Mouse (Mus musculus): ENCODE data around the gene Stox2.

Gene Stox2

DNA sequence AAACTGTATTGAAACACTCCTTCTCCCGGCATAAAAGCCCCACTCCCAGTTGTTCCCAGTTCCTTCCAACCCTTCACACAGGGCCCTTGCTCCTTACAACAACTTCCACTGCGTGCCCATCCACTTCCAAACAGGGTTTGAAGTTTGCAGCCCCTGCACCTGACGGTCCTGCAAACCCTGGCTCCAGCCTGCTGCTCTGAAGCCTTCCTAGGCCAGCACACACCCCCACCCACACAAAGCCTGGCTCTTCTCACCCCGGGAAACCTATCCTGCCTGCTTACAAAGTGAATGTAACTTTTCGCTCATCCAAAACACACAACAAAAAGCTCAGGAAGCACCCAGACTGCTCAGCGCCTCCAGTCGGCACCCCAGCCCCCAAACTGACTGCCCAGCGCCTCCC is 37.1 kb downstream of the Stox2 start:
- DNase-seq (ENCODE audit: low spot score) = no peak

DNA sequence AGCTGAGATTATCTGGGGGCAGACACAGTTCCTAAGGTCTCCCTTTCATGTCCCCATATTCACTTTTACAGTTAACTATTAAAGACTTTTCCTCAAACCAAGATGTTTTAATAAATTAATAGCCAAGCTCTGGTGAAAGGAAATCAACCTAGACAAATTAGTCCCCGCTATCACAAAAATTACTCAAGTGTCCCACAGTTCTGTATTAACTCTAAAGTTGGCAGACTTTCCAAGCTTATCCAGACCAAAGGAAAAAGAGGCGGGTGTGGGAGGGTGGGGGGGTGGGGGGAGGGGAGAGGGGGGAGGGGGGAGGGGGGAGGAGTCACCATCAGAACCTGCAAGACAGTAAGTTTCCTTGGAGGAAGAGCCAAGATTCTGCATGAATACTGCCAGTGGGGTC is 41.3 kb downstream of the Stox2 start:
- DNase-seq (ENCODE audit: low spot score) = no peak

DNA sequence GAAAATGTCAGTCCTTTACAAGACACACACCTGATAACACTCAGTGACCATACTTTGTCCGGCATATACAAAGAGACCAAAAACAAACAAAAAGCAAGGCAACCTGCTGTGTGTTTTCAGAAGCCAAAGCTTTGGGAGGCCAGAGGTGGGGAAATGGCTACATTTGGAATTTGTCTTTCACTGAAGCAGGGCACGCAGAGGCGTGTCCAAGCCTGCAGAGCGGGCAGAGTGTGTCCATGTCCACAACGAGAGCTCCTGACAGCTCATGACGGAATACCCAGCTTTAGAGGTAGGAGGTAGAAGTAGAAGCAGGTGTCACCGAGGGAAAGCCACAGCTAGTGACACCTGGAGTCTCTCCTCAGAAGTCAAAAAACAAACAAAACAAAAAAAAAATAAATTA is 53.2 kb downstream of the Stox2 start:
- DNase-seq (ENCODE audit: low spot score) = no peak

DNA sequence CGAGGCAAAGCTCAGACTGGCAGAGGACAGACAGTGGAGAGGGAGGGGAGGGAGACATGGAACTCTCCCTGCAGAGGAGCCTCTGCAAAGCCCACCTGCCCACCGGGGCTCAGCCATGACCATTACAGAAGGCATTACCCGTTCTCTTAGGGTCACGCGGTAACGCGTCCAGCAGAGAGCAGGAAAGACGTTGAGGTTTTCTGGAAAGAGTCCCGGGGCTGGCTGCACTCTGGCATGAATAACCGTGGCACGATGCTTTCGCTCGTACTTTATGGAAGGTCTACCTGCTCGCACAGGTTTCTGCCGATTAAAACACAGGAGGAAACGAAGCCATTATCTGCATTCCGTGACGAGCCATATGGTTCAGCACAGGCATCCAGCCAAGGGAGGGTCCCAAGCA is 53.9 kb downstream of the Stox2 start:
- no peak for DNase-seq (ENCODE audit: low spot score)

DNA sequence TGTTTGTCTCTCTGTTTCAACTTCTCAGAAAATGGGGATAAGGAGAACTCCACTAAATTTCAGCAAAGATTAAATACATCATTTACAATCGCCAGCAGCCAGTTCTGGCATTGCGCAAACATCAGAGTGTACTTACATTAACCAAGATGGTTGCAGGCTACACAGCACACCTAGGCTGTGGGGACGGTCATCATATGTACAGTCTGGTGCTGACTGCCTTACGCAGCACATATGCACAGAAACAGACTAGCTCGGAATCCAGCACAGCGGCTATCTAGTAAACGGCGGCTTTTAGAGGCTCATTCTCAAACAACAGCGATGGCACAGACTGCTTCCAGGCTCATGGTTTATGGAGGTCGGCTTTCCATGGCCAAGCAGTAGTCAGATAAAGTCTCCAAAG is 54.3 kb downstream of the Stox2 start:
- no peak for DNase-seq (ENCODE audit: low spot score)

DNA sequence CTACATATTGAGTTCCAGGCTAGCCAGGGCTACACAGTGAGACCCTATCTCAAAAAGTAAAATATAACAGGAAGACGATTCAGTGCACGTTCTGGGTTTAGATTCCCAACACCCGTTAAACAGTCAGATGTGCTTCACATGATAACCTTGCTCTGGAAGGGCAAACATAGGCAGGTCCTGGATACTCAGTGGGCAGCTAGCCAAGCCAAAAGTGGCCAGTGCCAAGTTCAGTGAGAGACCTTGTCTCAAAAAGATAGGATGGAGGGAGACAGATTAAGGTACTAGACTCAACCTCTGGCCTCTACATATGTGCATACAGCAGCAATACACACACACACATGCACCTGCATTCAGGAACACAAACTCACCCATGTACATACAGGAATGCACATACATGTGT is 56.7 kb downstream of the Stox2 start:
- DNase-seq (ENCODE audit: low spot score) = no peak

DNA sequence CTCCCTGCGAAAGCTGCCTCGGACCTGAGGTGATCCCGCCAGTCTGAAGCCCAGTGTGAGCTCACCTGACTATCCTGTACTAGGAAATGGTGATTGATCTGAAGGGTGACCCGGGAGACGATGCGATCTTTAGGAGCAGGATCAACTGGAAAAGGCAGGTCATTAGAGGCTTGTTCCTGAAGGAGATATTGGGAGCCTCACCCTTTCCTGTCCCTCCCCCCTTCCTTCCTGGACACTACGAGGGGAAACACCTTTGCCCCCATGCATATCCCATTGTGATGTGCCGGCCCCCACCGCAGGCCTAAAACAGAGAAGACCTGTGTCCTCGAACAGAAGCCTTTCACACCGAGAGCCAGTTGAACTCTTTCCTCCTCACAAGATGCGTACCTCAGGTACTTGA is 58.0 kb downstream of the Stox2 start:
- no peak for DNase-seq (ENCODE audit: low spot score)

DNA sequence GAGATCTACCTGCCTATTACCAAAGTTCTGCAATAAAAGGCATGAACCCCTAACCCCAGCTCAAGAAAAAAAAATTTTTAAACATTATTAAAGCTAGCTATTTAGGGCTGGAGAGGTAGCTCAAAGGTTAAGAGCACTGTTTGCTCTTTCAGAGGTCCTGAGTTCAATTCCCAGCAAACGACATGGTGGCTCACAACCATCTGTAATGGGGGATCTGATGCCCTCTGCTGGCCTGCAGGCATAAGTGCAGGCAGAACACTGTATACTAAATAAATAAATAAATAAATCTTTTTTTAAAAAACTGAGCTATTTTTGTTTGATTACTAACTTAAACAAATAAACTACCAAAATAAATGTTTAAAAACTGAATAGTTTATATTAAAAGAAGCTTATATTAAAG is 60.4 kb downstream of the Stox2 start:
- DNase-seq (ENCODE audit: low spot score) = no peak

DNA sequence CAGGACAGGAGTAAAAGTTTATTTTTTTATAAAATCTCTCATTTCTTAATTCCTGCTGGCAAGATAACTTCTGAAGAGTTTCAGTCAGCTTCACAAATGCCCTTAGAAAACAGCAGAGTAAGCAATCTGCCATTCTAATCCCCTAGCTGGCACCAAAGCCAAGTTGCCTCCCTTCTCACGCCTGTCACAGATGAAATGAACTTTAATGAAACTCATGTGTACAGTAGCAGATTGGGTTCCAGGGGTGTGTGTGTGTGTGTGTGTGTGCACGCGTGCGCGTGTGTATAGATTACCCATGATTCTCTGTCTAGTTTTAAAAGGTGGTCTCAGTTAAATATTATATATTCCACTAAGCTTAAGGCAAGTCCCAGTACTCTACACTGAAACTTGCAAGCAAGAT is 62.0 kb downstream of the Stox2 start:
- DNase-seq (ENCODE audit: low spot score) = no peak

DNA sequence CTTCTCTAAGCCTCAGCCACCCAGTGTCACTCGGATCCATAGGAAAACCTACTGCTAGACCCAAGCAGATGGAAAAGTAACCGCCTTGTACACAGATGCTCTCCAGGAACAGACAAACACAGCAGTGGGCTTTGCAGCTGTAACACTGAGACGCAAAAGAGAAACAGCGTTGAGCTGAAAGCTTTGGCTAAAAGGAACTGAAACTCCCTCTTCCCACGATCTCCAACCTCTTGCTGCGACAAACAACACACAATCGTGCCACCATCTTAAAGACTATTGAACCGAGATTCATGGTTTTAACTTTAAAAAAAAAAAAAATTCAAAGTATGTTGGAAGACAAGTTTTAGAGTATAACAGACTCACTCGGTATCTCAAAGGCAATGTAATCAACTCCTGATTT is 62.5 kb downstream of the Stox2 start:
- no peak for DNase-seq (ENCODE audit: low spot score)

DNA sequence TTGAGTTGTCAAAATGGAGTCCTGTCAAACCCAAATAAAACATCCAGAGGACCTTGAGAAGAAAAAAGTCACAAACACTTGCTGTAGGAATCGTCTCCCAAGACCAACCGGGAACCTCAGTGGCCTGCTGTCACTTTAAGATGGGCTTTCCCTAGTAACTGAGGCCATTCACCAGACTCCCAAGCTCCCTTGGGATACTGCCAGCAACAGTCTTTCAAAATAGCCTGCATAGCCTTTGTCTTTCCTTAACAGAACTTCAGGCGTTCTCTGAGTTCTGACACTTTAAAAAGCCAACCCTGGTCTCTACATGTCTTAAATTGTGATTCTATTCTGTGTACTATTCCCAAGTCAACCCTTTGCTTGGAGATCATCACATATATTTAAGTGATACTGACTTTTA is 64.9 kb downstream of the Stox2 start:
- peak; percentile 32 for DNase-seq (ENCODE audit: low spot score)

DNA sequence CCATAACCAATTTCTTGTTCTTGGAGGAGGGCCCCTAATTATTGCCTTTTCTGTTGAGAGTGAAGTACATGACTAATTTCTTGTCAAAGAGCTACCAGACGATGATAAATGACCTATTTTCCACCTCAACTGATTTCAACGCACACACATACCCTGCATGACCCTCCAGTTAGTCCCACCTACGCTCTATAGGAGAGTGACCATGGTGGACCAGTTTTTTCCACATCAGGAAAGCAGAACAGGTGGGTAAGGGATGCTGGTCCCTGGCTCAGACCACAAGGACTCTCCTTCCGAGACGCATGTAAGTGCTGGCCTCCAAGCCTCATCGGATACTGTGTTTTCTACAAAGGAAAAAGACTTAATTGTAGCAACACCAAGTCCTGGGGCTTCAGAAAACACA is 65.4 kb downstream of the Stox2 start:
- DNase-seq (ENCODE audit: low spot score) = no peak

DNA sequence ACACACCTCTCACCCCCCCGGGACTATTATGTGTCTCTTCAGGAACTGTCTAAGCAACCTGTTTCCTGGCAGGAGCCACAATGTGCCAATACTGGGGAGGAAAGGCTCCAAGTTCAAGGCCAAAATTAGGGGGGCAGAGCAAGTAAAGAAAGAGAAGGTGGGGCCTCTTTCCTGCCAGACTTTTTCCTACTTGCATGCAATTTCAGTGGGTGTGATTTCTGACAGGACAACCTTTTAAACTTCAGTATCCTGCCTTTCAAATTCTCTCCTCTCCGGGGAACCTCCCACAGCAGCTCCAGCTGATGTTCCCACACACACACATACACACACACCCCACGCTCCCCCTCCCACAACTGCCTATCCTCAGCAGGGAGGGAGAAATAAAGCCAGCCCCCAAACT is 66.1 kb downstream of the Stox2 start:
- no peak for DNase-seq (ENCODE audit: low spot score)

DNA sequence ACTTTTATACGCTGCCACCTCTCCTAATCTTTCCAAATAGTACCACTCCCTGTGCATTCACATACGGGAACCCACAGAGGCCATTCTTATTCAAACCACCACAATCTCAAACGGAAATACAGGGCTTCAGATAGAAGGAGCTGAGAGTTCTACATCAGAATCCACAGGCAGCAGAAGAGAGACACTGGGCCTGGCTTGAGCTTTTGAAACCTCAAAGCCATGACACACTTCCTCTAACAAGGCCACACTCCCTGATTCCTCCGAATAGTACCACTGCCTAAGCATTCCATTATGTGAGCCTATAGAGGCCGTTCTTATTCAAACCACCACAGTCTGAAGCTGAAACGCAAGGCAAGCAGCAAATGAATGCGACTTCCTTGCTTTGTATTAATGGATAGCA is 69.5 kb downstream of the Stox2 start:
- DNase-seq (ENCODE audit: low spot score) = no peak

DNA sequence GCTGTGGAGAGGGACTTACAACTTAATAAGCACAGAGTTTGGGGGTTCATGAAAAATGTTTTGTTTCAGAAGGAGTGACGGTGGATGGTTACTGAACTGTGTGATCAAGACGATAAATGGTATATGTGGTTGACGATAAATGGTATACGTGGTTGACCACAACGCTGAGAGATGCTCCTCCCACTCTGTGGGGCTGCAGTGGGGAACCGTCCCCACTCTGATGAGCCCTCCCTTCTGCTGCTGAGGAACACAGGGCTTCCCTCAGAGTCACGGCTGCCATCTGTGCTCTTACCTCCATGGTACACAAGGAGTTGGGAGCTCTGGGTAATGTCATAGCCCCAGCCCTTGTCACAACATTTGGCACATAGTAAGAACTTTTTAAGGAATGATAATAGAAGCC is 72.4 kb downstream of the Stox2 start:
- DNase-seq (ENCODE audit: low spot score) = no peak

DNA sequence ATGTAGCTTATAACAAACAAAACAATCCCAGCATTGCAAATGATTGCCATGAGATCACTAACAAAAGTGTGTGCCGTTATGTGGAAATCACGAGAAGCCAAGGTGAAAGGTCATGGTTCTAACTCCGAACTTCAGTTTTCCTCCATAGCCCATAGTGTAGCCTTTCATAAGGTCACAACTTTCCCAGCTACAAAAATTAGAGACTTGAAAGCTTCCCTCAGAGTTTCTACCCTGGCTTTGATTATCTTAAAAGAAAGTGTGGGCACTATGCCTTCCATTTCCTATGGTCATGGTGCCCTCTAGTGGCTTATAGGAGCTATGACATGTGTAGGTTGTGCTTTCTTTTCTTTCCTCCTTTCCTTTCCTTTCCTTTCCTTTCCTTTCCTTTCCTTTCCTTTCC is 74.6 kb downstream of the Stox2 start:
- no peak for DNase-seq (ENCODE audit: low spot score)

DNA sequence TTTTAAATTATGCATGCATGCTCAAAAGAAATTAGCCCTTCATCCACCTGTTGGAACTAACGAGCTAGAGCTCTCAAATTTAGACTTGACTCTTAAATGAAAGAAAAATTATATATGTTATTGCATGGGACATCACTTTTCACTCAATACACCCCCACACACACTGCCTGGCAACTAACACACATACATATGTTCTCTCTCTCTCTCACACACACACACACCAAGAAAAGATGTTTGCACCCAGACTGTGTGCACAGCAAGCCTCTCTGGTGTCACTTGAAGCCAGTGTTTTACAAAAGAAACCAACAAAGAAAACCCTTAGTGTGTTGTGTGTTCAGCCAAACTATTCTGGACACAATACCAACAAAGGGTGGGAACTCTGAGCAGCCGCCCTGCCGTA is 75.1 kb downstream of the Stox2 start:
- DNase-seq (ENCODE audit: low spot score) = no peak

DNA sequence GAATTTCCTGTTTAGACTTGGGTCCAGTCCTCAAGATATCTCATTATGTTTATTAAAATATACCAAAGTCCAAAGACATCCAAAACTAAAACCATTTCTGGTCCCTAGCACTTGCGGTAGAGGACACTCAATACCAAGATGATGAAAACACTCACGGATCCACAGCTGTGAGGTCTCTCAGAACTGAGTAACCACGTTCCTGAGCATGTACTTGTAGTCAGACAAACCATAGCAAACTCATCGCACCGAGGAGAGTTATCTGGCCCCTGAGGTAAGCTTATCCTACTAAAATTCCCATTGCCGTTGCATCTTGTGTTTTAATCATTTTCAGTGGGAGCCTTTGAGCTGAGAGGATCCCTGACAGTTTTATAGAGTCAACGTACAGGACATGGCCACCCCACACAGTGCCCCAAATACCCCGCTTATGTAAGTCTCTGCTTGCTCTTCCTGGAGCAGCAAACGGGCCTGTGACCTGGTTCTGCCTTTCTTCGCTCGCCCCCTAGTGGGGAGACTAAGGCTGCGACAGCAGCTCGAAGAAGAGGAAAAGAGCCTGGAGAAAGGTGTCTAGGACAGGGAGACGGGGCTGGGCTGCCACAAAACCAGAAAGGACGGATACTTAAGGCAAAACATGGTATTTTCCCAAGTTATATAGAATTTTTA is 75.6 kb downstream of the Stox2 start:
- peak; percentile 78 for DNase-seq (ENCODE audit: low spot score)

DNA sequence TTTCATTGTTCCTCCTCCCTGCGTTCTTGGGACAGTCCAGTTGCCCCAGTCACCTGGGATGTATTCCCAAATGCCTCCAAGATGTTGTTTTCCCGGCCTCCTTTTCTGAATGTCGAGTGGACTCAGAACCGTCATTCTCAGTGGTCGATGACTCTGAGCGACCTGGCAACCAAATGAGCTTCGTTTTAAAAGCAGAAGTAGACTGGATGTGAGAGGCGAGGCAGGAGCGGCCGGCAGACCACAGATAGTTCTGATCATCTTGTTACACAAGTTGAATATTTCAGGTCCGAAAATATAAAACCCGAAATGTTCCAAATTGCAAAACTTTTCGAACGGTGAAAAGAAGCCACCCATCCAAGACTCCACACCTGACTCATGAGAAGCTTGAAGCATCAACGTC is 76.2 kb downstream of the Stox2 start:
- no peak for DNase-seq (ENCODE audit: low spot score)

DNA sequence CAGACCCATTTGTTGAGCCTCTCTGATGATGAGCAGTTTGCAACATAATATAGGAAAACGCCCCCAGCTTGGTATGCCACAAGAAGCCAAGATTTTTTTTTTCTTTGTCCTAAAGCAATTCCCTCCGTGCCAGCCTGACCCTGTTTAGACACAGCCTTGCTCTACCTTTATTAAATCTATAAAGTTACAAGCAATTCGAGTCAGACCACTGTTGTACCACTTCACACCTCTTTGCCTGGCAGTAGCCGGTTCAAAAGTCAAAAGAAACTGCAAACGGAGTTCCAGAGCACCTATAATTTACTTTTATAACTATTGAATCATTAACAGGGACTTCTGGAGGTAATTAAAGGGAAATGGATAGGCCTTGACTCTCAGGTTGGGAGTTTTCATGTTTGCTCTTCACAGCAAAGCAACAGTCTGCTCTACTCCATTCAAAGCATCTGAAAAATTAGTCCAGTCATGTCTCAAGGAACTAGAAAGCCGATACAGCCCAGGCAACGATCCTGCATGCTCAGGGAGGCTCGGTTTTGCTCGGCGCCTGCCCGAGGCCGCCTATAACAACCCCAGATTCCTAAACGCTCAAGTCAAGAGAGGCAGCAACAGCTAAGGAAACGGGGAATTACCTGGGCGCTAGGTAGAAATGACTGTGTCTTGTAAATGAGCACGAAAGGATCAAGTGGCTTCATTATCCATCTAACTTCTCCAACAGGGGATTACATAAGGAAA is 77.0 kb downstream of the Stox2 start:
- DNase-seq (ENCODE audit: low spot score) = no peak

DNA sequence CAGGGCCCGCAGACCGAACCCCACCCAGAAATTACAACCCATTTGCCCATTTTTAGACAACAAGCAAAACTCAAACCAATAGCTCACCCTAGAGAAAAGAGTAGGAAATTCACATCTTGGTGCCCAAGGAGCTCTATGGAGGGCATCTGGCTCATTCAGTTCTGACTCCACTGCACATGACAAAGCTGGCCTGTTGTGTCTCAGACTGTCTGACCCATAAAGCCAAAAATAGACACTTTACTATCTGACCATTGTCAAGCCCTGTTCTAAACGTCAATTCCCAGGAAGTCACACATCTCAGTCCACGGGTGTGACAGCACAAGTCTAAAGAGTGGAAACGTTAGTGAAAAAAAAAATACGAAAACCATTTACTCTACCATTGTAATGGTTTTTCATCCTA is 79.1 kb downstream of the Stox2 start:
- no peak for DNase-seq (ENCODE audit: low spot score)

DNA sequence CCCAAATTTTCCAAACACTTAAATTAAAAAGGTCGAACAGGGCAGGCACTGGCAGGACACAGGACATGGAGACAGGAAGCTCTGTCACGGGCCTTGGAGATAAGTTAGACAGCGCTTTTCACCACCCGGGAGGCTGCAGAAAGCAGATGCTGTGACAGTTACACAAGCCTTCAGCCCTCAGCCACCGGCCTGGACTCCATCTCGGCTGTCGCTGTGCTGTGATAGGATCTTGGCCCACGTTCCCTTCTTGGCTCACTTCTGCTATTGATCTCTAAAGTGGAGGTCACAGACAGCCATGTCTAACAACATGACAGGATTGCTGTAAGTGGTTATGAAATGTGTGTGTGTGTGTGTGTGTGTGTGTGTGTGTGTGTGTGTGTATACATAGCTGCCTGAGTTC is 82.9 kb downstream of the Stox2 start:
- DNase-seq (ENCODE audit: low spot score) = no peak

DNA sequence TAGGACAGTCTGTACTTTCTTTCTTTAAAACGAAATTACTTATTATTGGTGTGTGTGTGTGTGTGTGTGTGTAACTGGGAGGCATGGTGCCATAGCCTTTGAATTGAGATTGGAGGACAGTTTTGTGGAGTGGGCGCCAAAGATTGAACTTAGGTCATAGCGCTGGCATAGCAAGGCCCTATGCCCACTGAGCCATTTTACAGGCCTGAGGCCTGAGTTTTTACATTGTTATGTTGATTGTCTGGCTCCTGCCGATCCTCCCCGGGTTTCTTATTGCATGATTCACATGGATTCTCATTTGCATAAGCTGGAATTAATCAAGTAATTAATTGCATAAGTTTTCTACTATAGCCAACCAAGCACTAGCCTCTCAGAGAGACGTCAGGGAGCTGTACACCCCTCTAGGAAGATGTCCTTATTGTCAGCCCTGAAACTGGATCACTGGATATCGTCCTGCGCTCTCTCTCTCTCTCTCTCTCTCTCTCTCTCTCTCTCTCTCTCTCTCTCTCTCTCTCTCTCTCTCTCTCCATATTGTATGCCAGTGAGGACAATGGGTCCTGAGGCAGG is 90.7 kb downstream of the Stox2 start:
- no peak for DNase-seq (ENCODE audit: low spot score)

All from left cerebral cortex, adult 11 months (tissue).